Mouse (Mus musculus): ENCODE data around the gene Atp10a.

The Atp10a gene

GRCm38 (mm10) chr7:58655866-58656265 is at the start of gene Atp10a:
Gene Atp10a, plus strand, starts transcription at chr7:58656166.
- DNase-seq, result no peak

GRCm38 (mm10) chr7:58618048-58618447 is 37.9 kb upstream of the Atp10a start:
- DNase-seq, result no peak

- no peak for DNase-seq
Measured at GRCm38 (mm10) chr7:58626305-58627155, 29.4 kb upstream of the Atp10a start.

- no peak for DNase-seq
Measured at GRCm38 (mm10) chr7:58627381-58627780, 28.6 kb upstream of the Atp10a start.

GRCm38 (mm10) chr7:58629233-58629632 is 26.7 kb upstream of the Atp10a start:
- no peak for DNase-seq

- no peak for DNase-seq
Measured at GRCm38 (mm10) chr7:58633683-58634082, 22.3 kb upstream of the Atp10a start.

- DNase-seq, result no peak
Measured at GRCm38 (mm10) chr7:58639676-58640075, 16.3 kb upstream of the Atp10a start.

GRCm38 (mm10) chr7:58640456-58640855 is 15.5 kb upstream of the Atp10a start:
- no peak for DNase-seq

GRCm38 (mm10) chr7:58641916-58642315 is 14.1 kb upstream of the Atp10a start:
- DNase-seq, result no peak

- DNase-seq, result no peak
Measured at GRCm38 (mm10) chr7:58647404-58647803, 8.6 kb upstream of the Atp10a start.

- peak; percentile 8 for DNase-seq
Measured at GRCm38 (mm10) chr7:58657913-58658789, 2.2 kb downstream of the Atp10a start.

GRCm38 (mm10) chr7:58658790-58659405 is 2.9 kb downstream of the Atp10a start:
- no peak for DNase-seq

GRCm38 (mm10) chr7:58660046-58660445 is 4.1 kb downstream of the Atp10a start:
- DNase-seq, result no peak

GRCm38 (mm10) chr7:58660665-58661064 is 4.7 kb downstream of the Atp10a start:
- no peak for DNase-seq

GRCm38 (mm10) chr7:58661076-58661475 is 5.1 kb downstream of the Atp10a start:
- DNase-seq, result no peak

- no peak for DNase-seq
Measured at GRCm38 (mm10) chr7:58668617-58669016, 12.7 kb downstream of the Atp10a start.

GRCm38 (mm10) chr7:58676075-58676474 is 20.1 kb downstream of the Atp10a start:
- no peak for DNase-seq

GRCm38 (mm10) chr7:58677111-58677805 is 21.3 kb downstream of the Atp10a start:
- DNase-seq, result no peak

GRCm38 (mm10) chr7:58685967-58686366 is 30.0 kb downstream of the Atp10a start:
- no peak for DNase-seq

GRCm38 (mm10) chr7:58686573-58686972 is 30.6 kb downstream of the Atp10a start:
- DNase-seq, result no peak

- no peak for DNase-seq
Measured at GRCm38 (mm10) chr7:58686997-58687396, 31.0 kb downstream of the Atp10a start.

- no peak for DNase-seq
Measured at GRCm38 (mm10) chr7:58690069-58690923, 34.3 kb downstream of the Atp10a start.

Data from cerebellum, adult 8-10 months (tissue).